ENCODE assay signal across 8 mouse cellular contexts in genomic region chr2:69128921-69129395, GRCm38 (mm10). TPM values are rescaled to one million over a fixed set of nuclear protein-coding genes. Genes with fewer than 3 reads are reported as not detected.
A peak's percentile ranks its signal among the peaks of the same experiment; 100 is the strongest.
DNase-seq lines count a peak whose midpoint lies in the region; ATAC-seq and TF ChIP-seq lines count a peak whose summit lies in the region.

No protein-coding gene starts in this region.

- H3K27ac ChIP-seq in testis, adult 2 months (ENCODE audit: control insufficient read depth, insufficient read depth, low read depth, low read length): peak overlapping the region; percentile 17; the same call in 1 of the 2 replicates
- H3K27ac ChIP-seq in kidney, embryonic 15.5 days: peak overlapping the region; percentile 91

- ATAC-seq in kidney, embryonic 15.5 days (replicated peaks; ENCODE audit: low FRiP score): peak; percentile 96

- no peaks in the 10 kb centered on the region for H3K9me3 ChIP-seq in kidney, embryonic 15.5 days (replicated peaks)

- TF ChIP-seq POLR2A in testis, adult 2 months (IDR thresholded peaks at IDR 0.05; ENCODE audit: control insufficient read depth, low read depth, low read length): no peak

- H3K9ac ChIP-seq in kidney, embryonic 15.5 days: no peak overlapping the region

- WGBS in kidney, embryonic 15.5 days: 13% methylated on average over 10 of the region's 10 CpGs

- H3K27me3 ChIP-seq in testis, adult 2 months (ENCODE audit: control insufficient read depth, insufficient read depth, low read length): no peaks in the 10 kb centered on the region
- no peaks in the 10 kb centered on the region for H3K27me3 ChIP-seq in kidney, embryonic 15.5 days

- DNase-seq in testis, postnatal 10 days (ENCODE audit: low spot score): no peak
- peak; percentile 34 to 41 for DNase-seq in heart, adult 9 months (ENCODE audit: low spot score in 2 of 2)
- peak; percentile 75 for DNase-seq in mesoderm, embryonic 11.5 days (ENCODE audit: low read depth, low spot score)
- DNase-seq in T-cell, adult 2 months (ENCODE audit: low spot score): no peak
- DNase-seq in urinary bladder, adult 18-20 months (ENCODE audit: low spot score in 2 of 2): no peak
- DNase-seq in cerebellum, adult 9-11 months: no peak

- no peaks in the 10 kb centered on the region for H3K36me3 ChIP-seq in testis, adult 2 months (ENCODE audit: control insufficient read depth, insufficient read depth, low read length)
- H3K36me3 ChIP-seq in kidney, embryonic 15.5 days: no peaks in the 10 kb centered on the region

- peak overlapping the region; percentile 49 for H3K4me2 ChIP-seq in kidney, embryonic 15.5 days

- no peak for TF ChIP-seq CTCF in testis, adult 2 months (IDR thresholded peaks at IDR 0.05; ENCODE audit: control insufficient read depth, insufficient read depth, insufficient replicate concordance, low read depth, low read length)

- peak overlapping the region; percentile 4; the same call in 1 of the 2 replicates for H3K4me3 ChIP-seq in testis, adult 2 months (ENCODE audit: control insufficient read depth, low read depth, low read length)
- peak overlapping the region; percentile 17; the same call in 1 of the 2 replicates for H3K4me3 ChIP-seq in kidney, embryonic 15.5 days (replicated peaks)

- peaks cover 4% of the 10 kb centered on the region for H3K4me1 ChIP-seq in testis, adult 2 months (ENCODE audit: control insufficient read depth, insufficient read depth, low read length)
- H3K4me1 ChIP-seq in kidney, embryonic 15.5 days: peaks cover 37% of the 10 kb centered on the region

RNA-seq across cellular contexts. Expression of gene Nostrin, which starts 6.6 kb away (rescaled TPM):
- polyA plus RNA-seq in testis, adult 2 months (2012; rRNA removed): 0.20 TPM in 1 of 2 replicates, not detected in the other
- 6.4 and 7.5 TPM in 2 replicates for polyA plus RNA-seq in kidney, embryonic 15.5 days (2015; fragmentation: Nextera tagmentation; extraction: Ambion mirVana)

Comparison
In these comparisons a context has a peak if more than half of its experiments do, and no peak if none do; other contexts are left out.
1. DNase-seq: peak in heart, adult 9 months (2 of 2) and mesoderm, embryonic 11.5 days (single experiment); none in testis, postnatal 10 days (single experiment), T-cell, adult 2 months (single experiment), urinary bladder, adult 18-20 months (0 of 2) and cerebellum, adult 9-11 months (single experiment).